Mouse (Mus musculus) spleen, embryonic (tissue): ENCODE data around the gene Tha1.

ENCODE experiments used
- CTCF ChIA-PET: fragments of 350-600 bp; sonication (Branson Sonifier 250); formaldehyde crosslinking; loops from one replicate; lab custom pipeline; 2022; lab: Charles Lee

The Tha1 gene

DNA sequence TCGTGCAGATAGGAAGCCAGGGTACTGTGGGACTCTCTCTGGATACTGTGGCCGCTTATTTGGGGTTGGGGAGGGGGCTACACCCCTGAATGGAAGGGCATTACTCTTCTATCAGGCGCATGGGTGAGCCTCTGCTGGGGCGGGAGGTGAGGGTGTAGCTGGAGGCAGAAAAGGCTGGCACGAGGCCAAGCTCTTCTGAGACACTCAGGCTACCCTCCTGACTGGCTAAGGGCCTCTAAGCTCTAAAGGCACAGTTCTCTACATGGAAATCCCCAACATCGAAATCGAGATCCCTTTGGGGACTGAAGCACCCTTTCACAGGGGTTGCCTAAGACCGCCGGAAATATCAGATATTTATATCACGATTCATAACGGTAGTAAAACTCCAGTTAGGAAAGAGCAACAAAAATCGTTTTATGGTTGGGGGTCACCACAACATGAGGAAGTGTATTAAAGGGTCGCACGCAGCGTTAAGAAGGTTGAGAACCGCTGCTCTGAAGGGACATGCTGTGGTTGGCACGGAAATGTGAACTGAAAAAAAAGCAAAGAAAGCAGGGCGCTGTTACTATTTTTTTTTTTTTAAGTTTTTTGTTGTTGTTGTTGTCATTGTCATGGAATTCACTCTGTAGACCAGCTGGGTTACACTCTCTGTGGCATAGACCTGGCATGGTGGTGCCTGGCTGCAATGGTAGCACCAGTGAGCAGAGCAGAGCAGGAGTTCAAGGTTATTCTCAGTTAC is 45.0 kb downstream of the Tha1 start:
- CTCF ChIA-PET, result interaction anchor here (1.4 kb wide), 1 partner anchor 24 kb away, joined by 4 read pairs; no protein-coding TSS in a partner anchor

- CTCF ChIA-PET, result interaction anchor here (1.4 kb wide), 1 partner anchor 23 kb away, joined by 4 read pairs; no protein-coding TSS in a partner anchor
Measured at GRCm38 (mm10) chr11:117827386-117827785, 45.9 kb downstream of the Tha1 start.

GRCm38 (mm10) chr11:117826916-117827315 is 46.4 kb downstream of the Tha1 start:
- CTCF ChIA-PET, result interaction anchor here (0.7 to 1.4 kb wide), 3 partner anchors 22 to 177 kb away, joined by 3 to 17 read pairs (median 4); no protein-coding TSS in a partner anchor

- CTCF ChIA-PET, result interaction anchor here (0.7 to 2.0 kb wide), 3 partner anchors 24 to 178 kb away, joined by 3 to 17 read pairs (median 15); no protein-coding TSS in a partner anchor
Measured at GRCm38 (mm10) chr11:117826164-117826563, 47.1 kb downstream of the Tha1 start.

GRCm38 (mm10) chr11:117825333-117826101 is 47.8 kb downstream of the Tha1 start, which contains the start of the genes Afmid and Tk1:
Afmid (plus strand) TSS chr11:117825924.
Tk1 (minus strand) TSS chr11:117826092.
- CTCF ChIA-PET, result interaction anchor here (0.9 to 2.0 kb wide), 4 partner anchors 35 to 87 kb away, joined by 3 to 15 read pairs (median 5); no protein-coding TSS in a partner anchor

GRCm38 (mm10) chr11:117824060-117824969 is 49.0 kb downstream of the Tha1 start:
- CTCF ChIA-PET, result interaction anchor here (0.8 to 2.0 kb wide), 6 partner anchors 13 to 85 kb away, joined by 3 to 15 read pairs (median 5); no protein-coding TSS in a partner anchor

GRCm38 (mm10) chr11:117823411-117823810 is 49.9 kb downstream of the Tha1 start:
- CTCF ChIA-PET, result interaction anchor here (1.0 kb wide), 1 partner anchor 13 kb away, joined by 3 read pairs; no protein-coding TSS in a partner anchor

GRCm38 (mm10) chr11:117822728-117823241 is 50.5 kb downstream of the Tha1 start:
- CTCF ChIA-PET, result no interaction called here

- CTCF ChIA-PET, result no interaction called here
Measured at GRCm38 (mm10) chr11:117821868-117822267, 51.4 kb downstream of the Tha1 start.

GRCm38 (mm10) chr11:117820173-117820572 is 53.1 kb downstream of the Tha1 start:
- CTCF ChIA-PET, result interaction anchor here (0.5 kb wide), 1 partner anchor 55 kb away, joined by 4 read pairs; no protein-coding TSS in a partner anchor

- CTCF ChIA-PET, result interaction anchor here (0.9 kb wide), 1 partner anchor 117 kb away, joined by 10 read pairs; no protein-coding TSS in a partner anchor
Measured at GRCm38 (mm10) chr11:117819095-117819494, 54.2 kb downstream of the Tha1 start.
